Mouse (Mus musculus) hindbrain, embryonic 11.5 days (tissue): ENCODE measurements around the gene 2310061I04Rik. TPM values are rescaled to one million over a fixed set of nuclear protein-coding genes. Genes with fewer than 3 reads are reported as not detected.

Experiments
- ATAC-seq: fragments of 200-750 bp; cut with Nextera tagmentation; 2 replicates; pipeline ENCODE4 v1.8.0; 2017; ENCODE audit warnings: mild to moderate bottlenecking, moderate TSS enrichment, moderate library complexity; ENCODE audit not compliant: low FRiP score
- DNase-seq: peaks from one replicate; pipeline ENCODE4 v3.0.0-alpha.2; 2015; ENCODE audit warnings: low spot score
- H3K27ac ChIP-seq: fragments of 300-500 bp; sonication (generic); 2 replicates; pipeline ENCODE4 v1.5.1; 2014; ENCODE audit warnings: mild to moderate bottlenecking, low read depth, low read length
- H3K27me3 ChIP-seq: fragments of 300-500 bp; sonication (generic); 2 replicates; pipeline ENCODE4 v1.6.1; 2014; ENCODE audit warnings: mild to moderate bottlenecking, low read length, moderate library complexity, mixed read lengths; ENCODE audit not compliant: control insufficient read depth, insufficient read depth
- H3K36me3 ChIP-seq: fragments of 300-500 bp; sonication (generic); 2 replicates; pipeline ENCODE4 v1.6.1; 2014; ENCODE audit warnings: mild to moderate bottlenecking, low read length, moderate library complexity, mixed read lengths; ENCODE audit not compliant: control insufficient read depth, insufficient read depth
- H3K4me1 ChIP-seq: fragments of 300-500 bp; sonication (generic); replicated peaks from 2 replicates; pipeline ENCODE4 v1.6.1; 2014; ENCODE audit warnings: low read length, mixed read lengths; ENCODE audit not compliant: control insufficient read depth, insufficient read depth
- H3K4me2 ChIP-seq: fragments of 300-500 bp; sonication (generic); replicated peaks from 2 replicates; pipeline ENCODE4 v1.6.1; 2014; ENCODE audit warnings: mild to moderate bottlenecking, low read depth, low read length
- H3K4me3 ChIP-seq: fragments of 300-500 bp; sonication (generic); 2 replicates; pipeline ENCODE4 v1.5.1; 2014; ENCODE audit warnings: low read depth, low read length
- H3K9ac ChIP-seq: fragments of 300-500 bp; sonication (generic); 2 replicates; pipeline ENCODE4 v1.6.1; 2014; ENCODE audit warnings: low read depth, low read length
- H3K9me3 ChIP-seq: fragments of 300-500 bp; sonication (generic); 2 replicates; pipeline ENCODE4 v1.6.1; 2016; ENCODE audit warnings: low read length; ENCODE audit not compliant: control insufficient read depth
- WGBS: fragments of 180-500 bp; shearing (Covaris S2); extraction: QIAGEN DNeasy Blood & Tissue Kit; methylation state at CpG from one replicate; pipeline ENCODE4 v1.1.7; 2014; 5-methylcytosine and 5-hydroxymethylcytosine counted together
- polyA plus RNA-seq: library from polyadenylated mRNA; unstranded; fragments of >200 nt; fragmentation: Nextera tagmentation; extraction: Ambion mirVana; gene quantifications from 2 replicates; pipeline ENCODE4 v1.2.1, GENCODE M21; 2014

The 2310061I04Rik gene
- polyA plus RNA-seq, 1 experiment from 2014 or later: 25.2 TPM

GRCm38 (mm10) chr17:35869346-35870067 is 27.7 kb downstream of the 2310061I04Rik start:
- no peak for ATAC-seq
- Histone ChIP-seq H3K27me3 (no peaks in the 10 kb centered on the region), H3K36me3 (peaks cover 5% of the 10 kb centered on the region)

DNA sequence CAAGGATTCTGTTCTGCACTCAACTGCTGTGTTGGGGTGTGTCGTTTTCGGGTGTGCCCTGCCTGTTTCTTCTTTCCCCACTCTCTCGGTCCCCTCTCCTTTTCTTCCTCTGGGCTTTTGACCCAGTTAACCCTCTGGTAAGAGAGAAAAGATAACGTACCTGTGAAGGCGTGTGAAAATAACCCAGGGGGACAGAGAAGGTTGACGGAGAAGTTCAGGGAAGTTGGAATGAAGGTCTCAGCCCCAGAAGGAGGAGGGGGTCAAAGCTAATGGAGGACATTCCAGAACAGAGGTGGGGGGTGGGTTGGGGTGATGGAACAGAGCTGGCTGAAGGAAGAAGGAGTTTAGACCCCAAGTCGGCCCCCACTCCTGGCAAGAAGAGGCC is 28.3 kb downstream of the 2310061I04Rik start:
- WGBS: 4% methylated on average over 7 of the region's 7 CpGs
- peak overlapping the region; percentile 56; the same call in 1 of the 2 replicates for H3K27ac ChIP-seq
- peaks cover 5% of the 10 kb centered on the region; the same call in 1 of the 2 replicates for H3K9me3 ChIP-seq
- no peaks in the 10 kb centered on the region for H3K27me3 ChIP-seq
- DNase-seq: peak; percentile 13
- peak overlapping the region; percentile 98 for H3K4me2 ChIP-seq
- H3K9ac ChIP-seq: peak overlapping the region; percentile 87
- no peak for ATAC-seq
- peaks cover 5% of the 10 kb centered on the region for H3K36me3 ChIP-seq
- H3K4me3 ChIP-seq: peak overlapping the region; percentile 54
- H3K4me1 ChIP-seq: peaks cover 10% of the 10 kb centered on the region

More at GRCm38 (mm10) chr17:35869346-35870067, 27.7 kb downstream of the 2310061I04Rik start:
- Histone ChIP-seq H3K9ac (peak overlapping the region; percentile 87), H3K4me1 (peaks cover 10% of the 10 kb centered on the region), H3K4me3 (peak overlapping the region; percentile 54), H3K4me2 (peak overlapping the region; percentile 98), H3K27ac (peak overlapping the region; percentile 56; the same call in 1 of the 2 replicates), H3K9me3 (peaks cover 5% of the 10 kb centered on the region; the same call in 1 of the 2 replicates)
- WGBS: 6% methylated on average over 7 of the region's 7 CpGs
- DNase-seq: peak; percentile 39

DNA sequence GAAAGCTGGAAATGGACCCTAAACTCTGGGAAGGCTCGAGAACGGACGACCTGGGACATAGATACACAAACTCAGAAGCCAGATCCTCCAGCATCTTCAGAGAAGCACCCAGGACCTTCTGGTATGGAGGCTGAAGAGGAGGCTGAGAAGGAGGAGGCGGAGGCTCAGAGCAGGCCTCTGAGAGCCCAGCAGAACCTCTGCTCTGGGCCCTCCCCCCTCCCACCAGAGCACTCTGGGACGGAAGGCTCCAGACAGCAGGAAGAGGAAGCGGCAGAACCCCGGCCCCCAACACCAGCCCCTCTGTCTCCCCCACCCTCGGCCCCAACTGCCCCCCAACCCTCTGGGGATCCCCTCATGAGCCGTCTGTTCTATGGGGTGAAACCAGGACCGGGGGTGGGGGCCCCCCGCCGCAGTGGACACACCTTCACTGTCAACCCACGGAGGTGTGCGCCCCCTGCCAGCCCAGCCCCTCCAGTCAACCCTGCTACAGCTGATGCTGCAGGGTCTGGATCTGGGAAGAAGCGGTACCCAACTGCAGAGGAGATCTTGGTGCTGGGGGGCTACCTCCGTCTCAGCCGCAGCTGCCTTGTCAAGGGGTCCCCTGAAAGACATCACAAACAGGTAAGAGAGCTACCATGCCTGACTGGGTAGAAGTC is 28.9 kb downstream of the 2310061I04Rik start:
- H3K36me3 ChIP-seq: peaks cover 5% of the 10 kb centered on the region
- peak; percentile 18 for DNase-seq
- peaks cover 8% of the 10 kb centered on the region for H3K4me1 ChIP-seq
- peak overlapping the region; percentile 87 for H3K9ac ChIP-seq
- ATAC-seq: no peak
- peak overlapping the region; percentile 51; the same call in 1 of the 2 replicates for H3K27ac ChIP-seq
- no peaks in the 10 kb centered on the region for H3K27me3 ChIP-seq
- WGBS: 42% methylated on average over 16 of the region's 17 CpGs
- peak overlapping the region; percentile 54 for H3K4me3 ChIP-seq
- peak overlapping the region; percentile 98 for H3K4me2 ChIP-seq
- H3K9me3 ChIP-seq: peaks cover 5% of the 10 kb centered on the region; the same call in 1 of the 2 replicates

GRCm38 (mm10) chr17:35866911-35867890 is 30.0 kb downstream of the 2310061I04Rik start:
- no peak for ATAC-seq
- DNase-seq: peak; percentile 53
- Histone ChIP-seq H3K9me3 (peaks cover 5% of the 10 kb centered on the region; the same call in 1 of the 2 replicates), H3K4me3 (peak overlapping the region; percentile 54), H3K4me2 (peak overlapping the region; percentile 98), H3K4me1 (peaks cover 8% of the 10 kb centered on the region), H3K27ac (peak overlapping the region; percentile 99), H3K27me3 (no peaks in the 10 kb centered on the region), H3K36me3 (peaks cover 5% of the 10 kb centered on the region), H3K9ac (peak overlapping the region; percentile 87)
- WGBS: 9% methylated on average over 26 of the region's 26 CpGs

DNA sequence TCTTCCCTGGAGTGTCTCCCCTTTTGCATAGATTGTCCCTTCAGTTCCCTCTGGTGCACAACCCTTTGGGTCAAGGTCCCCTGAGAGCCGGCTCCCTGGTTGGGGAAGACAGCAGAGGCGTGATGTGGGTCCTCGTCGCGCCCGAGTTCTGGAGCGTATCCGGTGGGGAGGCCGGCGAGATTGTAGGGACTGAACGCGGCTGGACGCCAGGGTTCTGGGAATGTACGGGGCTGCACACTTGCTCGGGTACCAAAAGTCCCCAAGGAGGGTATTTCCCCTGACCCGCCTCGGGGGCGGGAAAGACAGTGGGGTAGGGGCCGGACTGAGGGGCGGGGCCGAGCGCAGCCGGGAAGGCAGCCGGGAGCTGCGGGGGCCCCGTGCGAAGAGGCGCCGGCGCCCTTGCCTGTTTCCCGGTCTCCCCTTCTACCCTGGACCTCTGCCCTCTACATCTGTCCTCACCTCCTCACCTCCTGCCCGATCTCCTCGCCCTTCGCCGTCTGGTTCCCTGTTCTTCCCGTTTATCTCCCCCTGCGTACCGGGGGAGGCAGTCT is 30.9 kb downstream of the 2310061I04Rik start:
- WGBS: under 1% methylated on average over 38 of the region's 38 CpGs

GRCm38 (mm10) chr17:35865481-35866280 is 31.6 kb downstream of the 2310061I04Rik start, which contains the start of gene Ppp1r18:
TSS of gene Ppp1r18 (plus strand) at chr17:35865593.
- H3K27ac ChIP-seq: peak within 1 kb of the TSS; percentile 99
- WGBS: under 1% methylated on average over 47 of the region's 48 CpGs
- H3K27me3 ChIP-seq: no peaks in the 10 kb centered on the region
- H3K9me3 ChIP-seq: no peaks in the 10 kb centered on the region
- H3K4me3 ChIP-seq: peak within 1 kb of the TSS; percentile 54
- peak within 1 kb of the TSS; percentile 98 for H3K4me2 ChIP-seq
- H3K9ac ChIP-seq: peak within 1 kb of the TSS; percentile 87
- peak; percentile 89 for DNase-seq
- H3K36me3 ChIP-seq: no peaks in the 10 kb centered on the region; the same call in 1 of the 2 replicates
- peaks cover 8% of the 10 kb centered on the region for H3K4me1 ChIP-seq
- peak; percentile 76 for ATAC-seq

More for the DNA sequence above, 30.9 kb downstream of the 2310061I04Rik start:
- Histone ChIP-seq H3K4me3 (peak overlapping the region; percentile 54), H3K4me1 (peaks cover 8% of the 10 kb centered on the region), H3K9ac (peak overlapping the region; percentile 87), H3K9me3 (peaks cover 4% of the 10 kb centered on the region; the same call in 1 of the 2 replicates), H3K36me3 (peaks cover 4% of the 10 kb centered on the region), H3K4me2 (peak overlapping the region; percentile 98), H3K27ac (peak overlapping the region; percentile 99), H3K27me3 (no peaks in the 10 kb centered on the region)
- DNase-seq (peak; percentile 77), ATAC-seq (peak; percentile 56)

DNA sequence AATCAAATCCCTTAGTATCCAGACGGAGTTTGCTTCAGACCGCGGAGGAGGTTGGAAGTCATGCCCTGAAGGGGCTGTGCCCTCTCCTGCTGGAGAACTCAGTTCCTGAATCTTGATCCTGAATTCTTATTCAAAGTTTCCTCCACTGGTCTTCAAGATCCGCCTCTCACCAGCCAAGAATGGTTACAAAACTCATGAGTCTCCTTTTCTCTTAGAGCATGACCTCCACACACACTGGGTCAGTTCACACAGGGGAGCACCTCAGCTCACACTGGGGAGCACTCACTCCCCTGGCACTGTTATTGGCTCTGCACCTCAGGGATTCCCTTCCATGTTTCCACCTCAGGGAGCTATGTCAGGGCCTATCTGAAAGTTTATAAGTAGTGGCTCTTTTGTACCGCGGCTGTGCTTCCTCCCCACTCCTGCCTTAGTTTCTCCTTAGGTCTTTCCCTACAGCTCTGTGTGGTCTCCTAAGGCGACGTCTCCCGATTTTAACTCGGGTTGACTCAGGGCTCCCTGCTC is 32.3 kb downstream of the 2310061I04Rik start:
- Histone ChIP-seq H3K27me3 (no peaks in the 10 kb centered on the region), H3K4me1 (peaks cover 8% of the 10 kb centered on the region), H3K9me3 (no peaks in the 10 kb centered on the region), H3K36me3 (no peaks in the 10 kb centered on the region; the same call in 1 of the 2 replicates), H3K4me2 (peak overlapping the region; percentile 98), H3K4me3 (peak overlapping the region; percentile 54), H3K9ac (peak overlapping the region; percentile 87), H3K27ac (peak overlapping the region; percentile 99)
- ATAC-seq: no peak
- 25% methylated on average over 10 of the region's 10 CpGs for WGBS
- DNase-seq: no peak
